Mouse (Mus musculus) brain, adult 2 months (tissue): ENCODE results near the gene Htr1b.

Source experiments
- DNase-seq: peaks from one replicate; pipeline ENCODE4 v3.0.0; 2011; ENCODE audit warnings: low read depth, low spot score

Gene Htr1b

GRCm38 (mm10) chr9:81633437-81633973, at the start of gene Htr1b:
TSS of gene Htr1b (minus strand) at chr9:81633828.
- peak; percentile 71 for DNase-seq

- DNase-seq: no peak
These were observed 43.1 kb upstream of the Htr1b start for GRCm38 (mm10) chr9:81676716-81677115.

DNA sequence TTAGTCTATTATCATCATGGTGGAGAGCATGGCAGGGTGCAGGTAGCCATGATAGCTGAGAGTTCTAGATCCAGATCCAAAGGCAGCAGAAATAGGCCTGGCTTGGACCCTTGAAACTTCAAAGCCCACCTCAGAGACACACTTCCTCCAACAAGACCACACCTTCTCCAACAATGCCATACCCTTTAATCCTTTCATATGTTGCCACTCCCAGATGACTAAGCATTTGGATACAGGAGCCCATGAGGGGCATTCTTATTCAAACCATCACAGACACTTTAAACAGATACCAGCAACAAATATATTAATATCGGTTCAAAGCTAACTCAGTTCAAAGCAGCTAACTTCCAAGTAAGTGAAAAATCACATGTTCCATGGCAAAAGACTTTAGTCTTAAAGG, 3.9 kb upstream of the Htr1b start:
- no peak for DNase-seq

DNA sequence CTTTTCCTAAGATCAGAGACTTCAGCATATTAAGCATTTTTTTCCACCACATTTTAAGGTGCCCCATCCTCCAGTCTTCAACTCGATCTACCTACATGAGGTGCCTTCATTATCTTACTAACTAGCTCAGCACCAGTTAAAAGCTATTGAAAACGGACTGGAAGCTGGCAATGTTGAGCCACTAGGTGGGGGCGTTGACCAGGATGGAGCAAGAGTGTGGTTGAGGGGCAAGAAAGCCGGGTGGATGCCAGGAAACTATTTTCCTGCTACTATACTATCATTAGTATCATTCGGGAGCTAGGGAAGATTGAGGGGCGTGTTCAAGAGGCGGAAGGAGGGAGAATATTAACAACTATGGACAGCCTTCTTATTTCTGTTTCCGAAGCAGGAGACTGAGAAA, 1.5 kb upstream of the Htr1b start:
- peak; percentile 45 for DNase-seq

DNA sequence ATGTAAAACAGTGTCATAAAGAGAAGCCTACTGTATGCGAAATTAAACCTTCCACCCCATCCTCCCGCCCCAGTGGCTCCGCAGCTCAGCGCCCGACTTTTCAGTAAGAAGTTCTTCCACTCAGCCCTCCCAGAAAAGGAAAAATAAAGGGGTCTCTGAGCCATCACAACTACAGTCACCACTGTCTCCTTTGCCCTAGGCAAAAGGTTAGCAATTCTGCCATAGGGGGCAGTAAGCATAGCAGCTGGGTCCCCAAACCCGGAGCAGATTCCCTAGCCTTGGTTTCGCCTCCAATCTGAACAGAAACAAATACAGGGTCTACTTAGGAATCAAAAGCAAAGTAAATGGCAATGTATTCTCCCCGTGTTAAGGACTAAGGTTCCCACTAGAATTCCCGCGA, 535 bp upstream of the Htr1b start:
- no peak for DNase-seq

DNA sequence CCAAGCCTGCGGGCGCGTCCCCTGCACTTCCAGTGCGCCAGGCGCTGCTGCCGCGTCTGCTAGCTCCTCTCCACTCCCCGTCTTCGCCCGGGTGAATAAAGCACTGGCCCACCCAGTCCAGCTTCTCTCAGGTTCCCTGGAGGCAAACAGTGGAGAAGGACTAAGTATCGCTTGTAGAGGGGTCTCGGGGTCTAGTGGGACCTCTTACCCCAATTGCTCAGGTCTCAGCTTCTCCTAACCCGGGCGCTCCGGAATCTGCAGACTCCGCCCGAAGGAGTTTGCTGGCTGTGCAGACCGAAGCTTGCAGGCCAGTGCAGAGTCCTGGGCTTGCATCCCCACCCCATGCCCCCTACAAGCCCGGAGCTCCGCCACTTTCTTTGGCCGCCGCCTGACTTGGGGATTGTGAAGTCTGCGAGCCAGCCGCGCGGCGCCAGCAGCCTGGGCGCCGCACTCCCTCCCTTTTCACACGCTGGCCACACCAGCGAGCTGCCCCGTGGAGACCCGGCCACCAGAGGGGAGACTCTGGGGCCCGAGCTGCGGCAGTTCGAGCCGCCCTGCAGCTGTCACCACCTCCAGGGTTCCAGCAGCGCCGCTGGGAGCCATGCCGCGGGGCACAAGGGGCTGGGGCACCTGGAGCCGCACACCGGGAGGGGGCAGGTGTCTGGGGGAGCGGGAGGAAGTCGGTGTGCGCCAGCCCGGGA, 742 bp downstream of the Htr1b start:
- peak; percentile 25 for DNase-seq

- peak; percentile 7 for DNase-seq
These were observed 1.4 kb downstream of the Htr1b start for GRCm38 (mm10) chr9:81632191-81632735.

GRCm38 (mm10) chr9:81631581-81632091, 2.0 kb downstream of the Htr1b start:
- DNase-seq: peak; percentile 55

- DNase-seq: peak; percentile 91
These were observed 6.6 kb downstream of the Htr1b start for GRCm38 (mm10) chr9:81626899-81627606.

GRCm38 (mm10) chr9:81625898-81626297, 7.7 kb downstream of the Htr1b start:
- DNase-seq: peak; percentile 58

DNA sequence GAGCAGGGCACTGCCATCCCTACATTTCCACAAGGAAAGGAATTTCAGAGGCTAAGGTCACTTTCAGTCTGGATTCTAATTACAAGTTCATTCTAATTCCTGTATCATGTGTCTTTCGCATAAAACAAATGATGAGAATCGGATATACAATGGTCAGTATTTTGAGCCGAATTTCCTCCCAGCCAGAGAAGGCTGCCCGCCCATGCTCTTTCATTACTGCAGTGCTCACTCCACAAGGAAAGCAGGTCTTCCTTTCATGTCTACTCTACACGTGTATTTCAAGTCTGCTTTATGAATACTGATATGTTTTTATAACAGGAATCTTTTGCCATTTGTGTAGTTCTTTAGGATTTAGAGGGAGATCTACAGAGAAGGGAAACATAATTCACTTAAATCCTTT, 10.8 kb downstream of the Htr1b start:
- no peak for DNase-seq

DNA sequence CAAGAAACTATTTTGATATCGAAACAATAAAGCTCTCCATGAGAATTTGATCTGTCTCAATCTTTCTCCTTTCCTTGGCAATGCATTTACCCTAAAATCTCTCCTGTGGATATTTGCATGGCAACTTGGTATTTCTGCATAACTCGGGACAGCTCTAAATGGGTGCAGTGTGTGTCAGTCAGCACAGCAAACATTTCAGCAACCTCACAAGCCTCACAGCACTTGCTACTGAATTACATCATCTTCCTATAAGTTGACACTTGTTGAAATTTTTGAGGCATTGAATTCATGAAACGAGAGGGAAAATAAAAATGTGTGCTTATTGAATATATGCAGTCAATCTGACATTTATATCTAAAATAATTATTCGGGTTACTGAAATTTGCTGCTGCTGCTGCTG, 22.6 kb downstream of the Htr1b start:
- DNase-seq: no peak
